Mouse (Mus musculus) neural tube, postnatal 0 days (tissue): ENCODE data around the gene Rcsd1. TPM values are rescaled to one million over a fixed set of nuclear protein-coding genes. Genes with fewer than 3 reads are reported as not detected.

Experiments
- microRNA-seq: library from miRNA; unstranded; fragments of <30 nt; microRNA quantifications from one replicate; pipeline ENCODE4, GENCODE M21; 2016
- polyA plus RNA-seq: library from polyadenylated mRNA; unstranded; fragments of >200 nt; fragmentation: Nextera tagmentation; extraction: Ambion mirVana; gene quantifications from 2 replicates; pipeline ENCODE4 v1.2.1, GENCODE M21; 2015

Gene Rcsd1
- 8.1 and 8.5 TPM in 2 replicates for polyA plus RNA-seq

GRCm38 (mm10) chr1:165709629-165710256 lies at the start of gene Rcsd1:
Gene Rcsd1, minus strand, starts transcription at chr1:165709757.

DNA sequence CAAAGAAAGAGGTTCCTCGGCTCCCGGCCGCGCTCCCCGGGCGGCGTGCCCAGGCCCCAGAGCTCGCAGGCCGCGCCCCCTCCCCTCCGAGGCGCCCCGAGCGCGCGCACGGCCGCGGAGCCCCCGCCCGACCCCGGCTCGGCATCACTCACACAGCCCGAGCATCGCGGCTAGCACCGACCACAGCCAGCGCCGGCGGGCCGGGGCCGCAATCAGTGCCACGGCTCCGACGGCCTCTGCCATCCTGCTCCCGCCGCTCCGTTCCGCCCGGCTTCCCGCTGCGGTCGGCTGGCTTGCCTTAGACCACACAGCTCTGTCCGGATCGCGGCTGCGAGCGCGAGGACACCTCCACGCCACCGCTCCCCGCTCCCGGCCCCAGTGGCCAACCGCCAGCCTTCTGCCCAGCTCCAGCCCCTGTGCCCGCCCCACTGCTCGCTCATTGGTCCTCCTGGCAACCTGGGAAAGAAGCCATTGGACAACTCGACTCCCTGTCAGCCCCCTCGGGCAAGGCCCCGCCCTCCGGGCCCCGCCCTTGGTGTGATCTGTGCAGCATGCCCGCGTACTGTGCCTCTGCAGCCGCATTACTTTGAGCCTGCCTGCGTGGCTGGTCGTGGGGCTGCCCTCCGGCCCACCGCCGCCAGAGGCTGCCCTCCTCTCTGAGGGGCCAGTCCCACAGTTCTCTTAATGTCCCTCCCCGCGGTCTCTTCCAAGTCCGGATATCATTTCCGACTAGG lies 75.2 kb downstream of the Rcsd1 start, which contains the start of gene Mpzl1:
Gene Mpzl1 (minus strand): TSS at position 388 of the 734 bp plus-strand sequence.

Small RNAs within 50 kb of the gene (microRNA-seq; reads per million reads assigned to microRNA genes)
- not detected for gene Gm44458

Other genes with a start within 250 kb of the Rcsd1 start
- gene Dcaf6, start 249.3 kb downstream of the Rcsd1 start, polyA plus RNA-seq, result 20.4 and 21.9 TPM in 2 replicates
- gene Mpc2, start 249.1 kb downstream of the Rcsd1 start, polyA plus RNA-seq, result 303 and 327 TPM in 2 replicates
- gene Adcy10, start 224.6 kb downstream of the Rcsd1 start, polyA plus RNA-seq, result 0.17 and 0.23 TPM in 2 replicates
- 160 and 164 TPM in 2 replicates for gene Mpzl1, start 75.2 kb downstream of the Rcsd1 start, polyA plus RNA-seq
- 70.1 and 73.7 TPM in 2 replicates for gene Creg1, start 54.0 kb upstream of the Rcsd1 start, polyA plus RNA-seq
- gene Cd247, start 78.9 kb upstream of the Rcsd1 start, polyA plus RNA-seq, result 0.73 and 0.81 TPM in 2 replicates